Mouse (Mus musculus) MEL (cell line): ENCODE measurements at regions not wholly inside any gene's neighbourhood (a gene's known extent, or its start where the extent isn't known, plus 50 kb on each side); places are given as distances from the start of the nearest gene placed in this dataset.
"Not testable (repeated sequence)": the region's sequence is repeated elsewhere in the genome, so short reads cannot be mapped to it uniquely, and the experiment has no call there.

Experiments used
- DNase-seq: peaks from one replicate; pipeline ENCODE4 v3.0.0; 2011; ENCODE audit warnings: low read depth, low spot score
- H3K27ac ChIP-seq: 2 replicates; pipeline ENCODE4 v1.5.1; 2012; ENCODE audit warnings: low read depth, mild to moderate bottlenecking, control low read depth, low read length, moderate library complexity; ENCODE audit not compliant: control insufficient read depth
- H3K27me3 ChIP-seq, 2 experiments: fragments of 150-350 bp in 1 of 2; sonication (generic) in 1 of 2; 2 replicates each; pipeline ENCODE4 v1.6.1; 2012; ENCODE audit warnings: low read length in 2 of 2, mild to moderate bottlenecking in 2 of 2, improper control_type of control experiment in 1 of 2, moderate library complexity in 1 of 2; ENCODE audit not compliant: insufficient read depth in 2 of 2, control insufficient read depth in 1 of 2
- H3K36me3 ChIP-seq, 2 experiments: 2 replicates each; pipeline ENCODE4 v1.6.1; 2012 to 2014; ENCODE audit warnings: low read length in 2 of 2, improper control_type of control experiment in 1 of 2, inconsistent platforms in 1 of 2, mild to moderate bottlenecking in 1 of 2; ENCODE audit not compliant: insufficient read depth in 2 of 2, control insufficient read depth in 1 of 2
- H3K4me1 ChIP-seq, 2 experiments: fragments of 150-350 bp in 1 of 2; sonication (generic) in 1 of 2; 2 replicates each; pipeline ENCODE4 v1.6.1; 2012; ENCODE audit warnings: low read length in 2 of 2, improper control_type of control experiment in 1 of 2, mild to moderate bottlenecking in 1 of 2; ENCODE audit not compliant: insufficient read depth in 2 of 2, control insufficient read depth in 1 of 2
- H3K4me3 ChIP-seq, 2 experiments: fragments of 150-350 bp in 1 of 2; sonication (generic) in 1 of 2; 2 replicates each; pipeline ENCODE4 v1.5.1; 2012; ENCODE audit warnings: low read depth in 2 of 2, low read length in 2 of 2, mild to moderate bottlenecking in 2 of 2, moderate library complexity in 2 of 2, control low read depth in 1 of 2, improper control_type of control experiment in 1 of 2; ENCODE audit not compliant: control insufficient read depth in 1 of 2, insufficient read depth in 1 of 2
- H3K79me2 ChIP-seq: 2 replicates; pipeline ENCODE4 v1.6.1; 2012; ENCODE audit warnings: mild to moderate bottlenecking, low read length, moderate library complexity; ENCODE audit not compliant: control insufficient read depth, poor library complexity, insufficient read depth
- H3K9ac ChIP-seq: 2 replicates; pipeline ENCODE4 v1.6.1; 2012; ENCODE audit warnings: low read depth, mild to moderate bottlenecking, control low read depth, low read length, moderate library complexity; ENCODE audit not compliant: control insufficient read depth, poor library complexity, severe bottlenecking
- H3K9me3 ChIP-seq: fragments of 150-350 bp; sonication (generic); replicated peaks from 2 replicates; pipeline ENCODE4 v1.6.1; 2012; ENCODE audit warnings: mild to moderate bottlenecking, low read length, improper control_type of control experiment, moderate library complexity; ENCODE audit not compliant: insufficient read depth
- BHLHE40 ChIP-seq: IDR thresholded peaks from 2 replicates; pipeline ENCODE4 v1.6.1; 2012; ENCODE audit warnings: low read depth, mild to moderate bottlenecking, inconsistent platforms, low read length, improper control_type of control experiment, borderline replicate concordance
- CHD1 ChIP-seq: IDR thresholded peaks from 2 replicates; pipeline ENCODE4 v1.6.1; 2012; ENCODE audit warnings: low read depth, mild to moderate bottlenecking, inconsistent platforms, low read length, improper control_type of control experiment
- CHD2 ChIP-seq: IDR thresholded peaks from 2 replicates; pipeline ENCODE4 v1.6.1; 2011; ENCODE audit warnings: low read length, improper control_type of control experiment
- CTCF ChIP-seq, 3 experiments: IDR thresholded peaks in 2 of 3; conservative IDR thresholded peaks in 1 of 3; 2 replicates each; pipeline ENCODE4 v1.5.1; 2011 to 2012; ENCODE audit warnings: low read length in 3 of 3, low read depth in 2 of 3, mild to moderate bottlenecking in 2 of 3, improper control_type of control experiment in 1 of 3, inconsistent platforms in 1 of 3, mixed read lengths in 1 of 3, moderate library complexity in 1 of 3; ENCODE audit not compliant: control insufficient read depth in 1 of 3, insufficient read depth in 1 of 3, poor library complexity in 1 of 3, severe bottlenecking in 1 of 3
- E2F4 ChIP-seq: IDR thresholded peaks from 2 replicates; pipeline ENCODE4 v1.6.1; 2011; ENCODE audit warnings: low read depth, low read length, improper control_type of control experiment, borderline replicate concordance
- ETS1 ChIP-seq: IDR thresholded peaks from 2 replicates; pipeline ENCODE4 v1.6.1; 2012; ENCODE audit warnings: low read depth, mild to moderate bottlenecking, inconsistent platforms, low read length, improper control_type of control experiment, moderate library complexity
- GATA1 ChIP-seq: IDR thresholded peaks from 2 replicates; pipeline ENCODE4 v1.6.1; 2011; ENCODE audit warnings: low read depth, low read length, improper control_type of control experiment
- HCFC1 ChIP-seq: IDR thresholded peaks from 2 replicates; pipeline ENCODE4 v1.6.1; 2012; ENCODE audit warnings: low read depth, mild to moderate bottlenecking, inconsistent platforms, low read length, improper control_type of control experiment, moderate library complexity
- JUND ChIP-seq: IDR thresholded peaks from 2 replicates; pipeline ENCODE4 v1.6.1; 2011; ENCODE audit warnings: low read depth, mild to moderate bottlenecking, improper control_type of control experiment, low read length
- MAX ChIP-seq: IDR thresholded peaks from 2 replicates; pipeline ENCODE4 v1.6.1; 2011; ENCODE audit warnings: low read length, improper control_type of control experiment
- MAZ ChIP-seq: IDR thresholded peaks from 2 replicates; pipeline ENCODE4 v1.6.1; 2012; ENCODE audit warnings: low read depth, mild to moderate bottlenecking, inconsistent platforms, low read length, improper control_type of control experiment
- MYB ChIP-seq: IDR thresholded peaks from 2 replicates; pipeline ENCODE4 v1.6.1; 2011; ENCODE audit warnings: mild to moderate bottlenecking, low read depth, low read length, improper control_type of control experiment
- MYC ChIP-seq: IDR thresholded peaks from 2 replicates; pipeline ENCODE4 v1.6.1; 2011; ENCODE audit warnings: low read depth, mild to moderate bottlenecking, low read length, improper control_type of control experiment, moderate library complexity
- NELFE ChIP-seq: IDR thresholded peaks from 2 replicates; pipeline ENCODE4 v1.6.1; 2011; ENCODE audit warnings: low read depth, low read length, improper control_type of control experiment
- NRF1 ChIP-seq: IDR thresholded peaks from 2 replicates; pipeline ENCODE4 v1.6.1; 2014; ENCODE audit warnings: low read depth, mild to moderate bottlenecking, inconsistent platforms, low read length, improper control_type of control experiment, moderate library complexity; ENCODE audit not compliant: poor library complexity, insufficient read depth, severe bottlenecking
- POLR2A ChIP-seq, 2 experiments: IDR thresholded peaks; 2 replicates each; pipeline ENCODE4 v1.6.1; 2011 to 2012; ENCODE audit warnings: low read length in 2 of 2, mild to moderate bottlenecking in 2 of 2, control low read depth in 1 of 2, improper control_type of control experiment in 1 of 2, low read depth in 1 of 2, moderate library complexity in 1 of 2; ENCODE audit not compliant: control insufficient read depth in 1 of 2, insufficient read depth in 1 of 2, poor library complexity in 1 of 2
- RAD21 ChIP-seq: IDR thresholded peaks from 2 replicates; pipeline ENCODE4 v1.6.1; 2011; ENCODE audit warnings: mild to moderate bottlenecking, low read depth, low read length, improper control_type of control experiment
- TBP ChIP-seq: IDR thresholded peaks from 2 replicates; pipeline ENCODE4 v1.8.0; 2011; ENCODE audit warnings: low read depth, low read length, improper control_type of control experiment
- UBTF ChIP-seq: IDR thresholded peaks from 2 replicates; pipeline ENCODE4 v1.6.1; 2012; ENCODE audit warnings: low read depth, mild to moderate bottlenecking, inconsistent platforms, low read length, improper control_type of control experiment, moderate library complexity, borderline replicate concordance; ENCODE audit not compliant: insufficient read depth
- USF2 ChIP-seq, 2 experiments: IDR thresholded peaks; 2 replicates each; pipeline ENCODE4 v1.6.1; 2011 to 2012; ENCODE audit warnings: improper control_type of control experiment in 2 of 2, low read length in 2 of 2, borderline replicate concordance in 1 of 2, inconsistent platforms in 1 of 2, low read depth in 1 of 2, mild to moderate bottlenecking in 1 of 2; ENCODE audit not compliant: insufficient read depth in 1 of 2

GRCm38 (mm10) chr7:129766087-129766834 is 174.6 kb downstream of the Wdr11 start:
- Histone ChIP-seq H3K79me2 (no peaks in the 10 kb centered on the region), H3K27me3 (no peaks in the 10 kb centered on the region), H3K4me1 (no peaks in the 10 kb centered on the region), H3K9me3 (no peaks in the 10 kb centered on the region), H3K4me3 (no peak overlapping the region), H3K9ac (no peak overlapping the region), H3K27ac (no peak overlapping the region), H3K36me3 (no peaks in the 10 kb centered on the region)
- TF ChIP-seq POLR2A (IDR thresholded peaks at IDR 0.05; ENCODE audit: control insufficient read depth in 1 of 2, insufficient read depth in 1 of 2, low read depth in 1 of 2, low read length in 2 of 2, poor library complexity in 1 of 2): no peak
- no peak for TF ChIP-seq ETS1
- TF ChIP-seq UBTF: no peak
- no peak for TF ChIP-seq MYC
- TF ChIP-seq MYB: no peak
- no peak for TF ChIP-seq MAX
- TF ChIP-seq RAD21: no peak
- no peak for TF ChIP-seq TBP
- DNase-seq: no peak

- not testable (repeated sequence) for DNase-seq, H3K27me3 ChIP-seq, H3K27ac ChIP-seq, H3K4me3 ChIP-seq, H3K36me3 ChIP-seq, H3K79me2 ChIP-seq, H3K9me3 ChIP-seq, H3K4me1 ChIP-seq, H3K9ac ChIP-seq
These were observed 178.0 kb downstream of the Wdr11 start for GRCm38 (mm10) chr7:129769673-129770072.

- H3K9ac ChIP-seq: no peak overlapping the region
- H3K9me3 ChIP-seq: no peaks in the 10 kb centered on the region
- TF ChIP-seq USF2 (IDR thresholded peaks at IDR 0.05; ENCODE audit: borderline replicate concordance in 1 of 2, insufficient read depth in 1 of 2, low read depth in 1 of 2, low read length in 2 of 2) (no peak), CHD1 (no peak), MYB (no peak), TBP (no peak), POLR2A (IDR thresholded peaks at IDR 0.05; ENCODE audit: control insufficient read depth in 1 of 2, insufficient read depth in 1 of 2, low read depth in 1 of 2, low read length in 2 of 2, poor library complexity in 1 of 2) (no peak), NRF1 (no peak), E2F4 (no peak), CHD2 (no peak), RAD21 (no peak), NELFE (no peak), CTCF (IDR thresholded peaks at IDR 0.05 in 2 of 3, conservative IDR thresholded peaks at IDR 0.05 in 1 of 3; ENCODE audit: control insufficient read depth in 1 of 3, insufficient read depth in 1 of 3, low read depth in 2 of 3, low read length in 3 of 3, poor library complexity in 1 of 3, severe bottlenecking in 1 of 3) (no peak), BHLHE40 (no peak), HCFC1 (no peak), MAZ (no peak), JUND (no peak), MAX (no peak), GATA1 (no peak)
- no peak overlapping the region for H3K27ac ChIP-seq
- H3K36me3 ChIP-seq: no peaks in the 10 kb centered on the region
- H3K79me2 ChIP-seq: no peaks in the 10 kb centered on the region
- H3K4me3 ChIP-seq: no peak overlapping the region
- no peaks in the 10 kb centered on the region for H3K4me1 ChIP-seq
- H3K27me3 ChIP-seq: no peaks in the 10 kb centered on the region
- DNase-seq: no peak
These were observed 180.2 kb downstream of the Wdr11 start for GRCm38 (mm10) chr7:129771876-129772275.
